ENCODE assay signal across 8 mouse cellular contexts in the genomic region with DNA sequence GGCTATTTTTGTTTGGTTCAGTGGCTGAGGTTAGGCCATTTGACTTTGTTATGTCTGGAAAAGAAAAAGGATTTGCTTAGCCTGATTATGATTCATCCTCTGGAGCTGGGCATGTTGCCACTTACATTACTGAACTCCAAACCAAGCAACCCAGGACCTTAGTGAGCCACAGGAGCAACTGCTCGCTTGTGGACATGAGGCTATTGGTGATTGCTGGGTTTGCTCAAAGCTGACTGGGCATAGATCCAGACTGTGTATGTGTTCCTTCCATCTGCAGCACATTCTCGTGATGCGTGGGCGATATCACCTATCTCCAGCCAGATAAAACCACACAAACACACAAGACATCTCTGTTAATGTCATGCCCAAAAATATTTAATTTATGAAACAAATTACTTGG. TPM values are rescaled to one million over a fixed set of nuclear protein-coding genes. Genes with fewer than 3 reads are reported as not detected.
DNase-seq lines count a peak whose midpoint lies in the region; ATAC-seq lines count a peak whose summit lies in the region.

No protein-coding gene starts in this region.

- H3K27me3 ChIP-seq in midbrain, embryonic 14.5 days (ENCODE audit: control insufficient read depth, insufficient read depth, low read length), result no peaks in the 10 kb centered on the region
- no peaks in the 10 kb centered on the region for H3K27me3 ChIP-seq in midbrain, embryonic 16.5 days (ENCODE audit: control insufficient read depth, insufficient read depth, low read depth, low read length)
- H3K27me3 ChIP-seq in midbrain, embryonic 15.5 days (replicated peaks), result no peaks in the 10 kb centered on the region

- no peak; the same call in 1 of the 2 replicates for ATAC-seq in midbrain, embryonic 14.5 days (ENCODE audit: low FRiP score, low TSS enrichment)
- no peak for ATAC-seq in midbrain, embryonic 16.5 days
- no peak for ATAC-seq in midbrain, embryonic 15.5 days (replicated peaks)

- no peak overlapping the region for H3K9ac ChIP-seq in midbrain, embryonic 14.5 days (replicated peaks; ENCODE audit: low read length)
- no peak overlapping the region for H3K9ac ChIP-seq in midbrain, embryonic 16.5 days (ENCODE audit: low read depth, low read length)
- H3K9ac ChIP-seq in midbrain, embryonic 15.5 days, result no peak overlapping the region

- intact Hi-C loops in heart, postnatal 25 days (cut with DNase I), result no loop called here

- DNase-seq in midbrain, embryonic 14.5 days, result peak; percentile 15
- DNase-seq in fat pad, adult 2 months (ENCODE audit: extremely low read depth, low read depth, low spot score), result peak; percentile 84
- DNase-seq in heart, postnatal 25 days (ENCODE audit: low spot score), result peak; percentile 48
- DNase-seq in left cerebral cortex, adult 11 months (ENCODE audit: low spot score), result peak; percentile 23
- DNase-seq in ovary, postnatal 14 days (ENCODE audit: low spot score), result peak; percentile 58
- DNase-seq in B cell, adult 2 months, result no peak

- no peak overlapping the region for H3K4me3 ChIP-seq in midbrain, embryonic 14.5 days (replicated peaks; ENCODE audit: low read depth, low read length)
- H3K4me3 ChIP-seq in midbrain, embryonic 16.5 days (ENCODE audit: low read depth, low read length), result no peak overlapping the region
- H3K4me3 ChIP-seq in midbrain, embryonic 15.5 days, result no peak overlapping the region

- no peaks in the 10 kb centered on the region for H3K4me1 ChIP-seq in midbrain, embryonic 14.5 days (ENCODE audit: control insufficient read depth, insufficient read depth, low read length)
- no peaks in the 10 kb centered on the region for H3K4me1 ChIP-seq in midbrain, embryonic 16.5 days (ENCODE audit: control insufficient read depth, insufficient read depth, low read length)
- no peaks in the 10 kb centered on the region for H3K4me1 ChIP-seq in midbrain, embryonic 15.5 days

- no peaks in the 10 kb centered on the region for H3K36me3 ChIP-seq in midbrain, embryonic 14.5 days (ENCODE audit: control insufficient read depth, insufficient read depth, low read length)
- no peaks in the 10 kb centered on the region for H3K36me3 ChIP-seq in midbrain, embryonic 16.5 days (ENCODE audit: control insufficient read depth, insufficient read depth, low read length)
- H3K36me3 ChIP-seq in midbrain, embryonic 15.5 days (replicated peaks), result no peaks in the 10 kb centered on the region

- H3K9me3 ChIP-seq in midbrain, embryonic 14.5 days (ENCODE audit: control insufficient read depth, low read length), result no peaks in the 10 kb centered on the region
- H3K9me3 ChIP-seq in midbrain, embryonic 16.5 days (replicated peaks; ENCODE audit: control insufficient read depth, low read length, poor library complexity, severe bottlenecking), result no peaks in the 10 kb centered on the region
- H3K9me3 ChIP-seq in midbrain, embryonic 15.5 days, result no peaks in the 10 kb centered on the region

- no peak overlapping the region for H3K4me2 ChIP-seq in midbrain, embryonic 14.5 days (ENCODE audit: low read length)
- H3K4me2 ChIP-seq in midbrain, embryonic 16.5 days (ENCODE audit: low read length), result no peak overlapping the region
- H3K4me2 ChIP-seq in midbrain, embryonic 15.5 days, result no peak overlapping the region

- WGBS in midbrain, embryonic 14.5 days, result 83% methylated on average over 4 of the region's 4 CpGs
- 80% methylated on average over 4 of the region's 4 CpGs for WGBS in midbrain, embryonic 16.5 days
- 80% methylated on average over 4 of the region's 4 CpGs for WGBS in midbrain, embryonic 15.5 days

- H3K27ac ChIP-seq in midbrain, embryonic 14.5 days (replicated peaks; ENCODE audit: low read depth, low read length), result no peak overlapping the region
- H3K27ac ChIP-seq in midbrain, embryonic 16.5 days (ENCODE audit: low read length), result no peak overlapping the region
- no peak overlapping the region for H3K27ac ChIP-seq in midbrain, embryonic 15.5 days

RNA-seq across cellular contexts. Expression of a gene that starts 42.8 kb away (rescaled TPM):
- polyA plus RNA-seq in midbrain, embryonic 14.5 days (2014; fragmentation: Nextera tagmentation; extraction: Ambion mirVana), result 62.7 and 66.0 TPM in 2 replicates
- 46.8 and 54.3 TPM in 2 replicates for polyA plus RNA-seq in midbrain, embryonic 16.5 days (2015; fragmentation: Nextera tagmentation; extraction: Ambion mirVana)
- total RNA-seq in heart, postnatal 25 days (2021), result 10 to 100 TPM; 17.1 to 18.9 TPM
- 56.2 and 60.0 TPM in 2 replicates for polyA plus RNA-seq in midbrain, embryonic 15.5 days (2015; fragmentation: Nextera tagmentation; extraction: Ambion mirVana)

RNA-seq across cellular contexts. Expression of a gene that starts 52.3 kb away (rescaled TPM):
- polyA plus RNA-seq in midbrain, embryonic 14.5 days (2014; fragmentation: Nextera tagmentation; extraction: Ambion mirVana), result not detected in 2 replicates
- not detected in 2 replicates for polyA plus RNA-seq in midbrain, embryonic 16.5 days (2015; fragmentation: Nextera tagmentation; extraction: Ambion mirVana)
- total RNA-seq in heart, postnatal 25 days (2021), result not detected
- polyA plus RNA-seq in midbrain, embryonic 15.5 days (2015; fragmentation: Nextera tagmentation; extraction: Ambion mirVana), result not detected in 2 replicates

Comparison
In these comparisons a context has a peak if more than half of its experiments do, and no peak if none do; other contexts are left out.
1. DNase-seq: peak in midbrain, embryonic 14.5 days (single experiment), fat pad, adult 2 months (single experiment), heart, postnatal 25 days (single experiment), left cerebral cortex, adult 11 months (single experiment) and ovary, postnatal 14 days (single experiment); none in B cell, adult 2 months (0 of 2).